Mouse (Mus musculus): Measurements from ENCODE around the gene Emp1. TPM values are rescaled to one million over a fixed set of nuclear protein-coding genes. Genes with fewer than 3 reads are reported as not detected.

The Emp1 gene
- 88.1 and 105 TPM in 2 replicates for polyA plus RNA-seq (2015; fragmentation: Nextera tagmentation; extraction: Ambion mirVana)

DNA sequence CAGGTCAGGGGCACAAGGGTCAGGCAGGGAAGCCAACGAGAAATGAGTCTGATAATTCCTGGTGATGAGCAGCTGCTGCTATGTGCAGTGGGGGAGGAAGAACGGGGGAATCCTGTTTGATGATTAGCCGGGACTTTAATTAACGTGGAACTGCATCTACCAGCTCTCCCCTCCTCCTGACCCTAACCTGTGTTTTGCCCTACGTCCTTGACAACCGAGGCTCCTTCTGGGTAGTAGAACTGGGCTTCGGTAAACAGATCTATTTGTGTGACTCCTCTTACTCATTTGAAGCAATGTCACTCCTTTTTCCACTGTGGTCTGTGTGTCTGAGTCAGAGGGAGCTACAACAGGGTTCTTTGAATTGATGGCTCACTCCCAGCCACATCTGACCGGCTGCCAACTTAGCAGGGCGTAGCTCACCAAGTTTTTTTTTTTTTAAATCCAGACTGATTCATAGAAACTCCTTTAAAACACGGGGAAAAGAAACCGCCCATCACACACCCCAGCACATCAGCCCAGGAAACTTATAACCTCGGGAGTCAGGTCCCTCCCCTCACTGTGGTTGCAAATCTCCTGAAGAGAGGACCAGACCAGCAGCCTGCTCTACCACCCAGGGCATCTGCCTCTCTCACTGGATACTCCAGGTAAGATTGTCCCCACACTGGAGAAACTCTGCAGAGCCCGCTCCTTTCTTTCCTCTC lies at the start of gene Emp1:
Emp1 (plus strand) TSS at position 87 of the 701 bp plus-strand sequence.
- TF ChIP-seq CTCF (IDR thresholded peaks at IDR 0.05; ENCODE audit: low read depth) (no peak), EP300 (optimal IDR thresholded peaks at IDR 0.05) (peak; percentile 90)
- 10% methylated on average over 13 of the region's 13 CpGs for WGBS
- H3K36me3 ChIP-seq (ENCODE audit: control insufficient read depth, insufficient read depth, low read length) = no peaks in the 10 kb centered on the region; the same call in 1 of the 2 replicates
- H3K9ac ChIP-seq (ENCODE audit: low read length) = peak within 1 kb of the TSS; percentile 65
- H3K9me3 ChIP-seq (ENCODE audit: control insufficient read depth, low read length) = no peaks in the 10 kb centered on the region
- H3K27me3 ChIP-seq (ENCODE audit: control insufficient read depth, insufficient read depth, low read length) = no peaks in the 10 kb centered on the region
- H3K4me3 ChIP-seq (ENCODE audit: low read depth, low read length) = peak within 1 kb of the TSS; percentile 50
- H3K27ac ChIP-seq (replicated peaks) = peak within 1 kb of the TSS; percentile 94
- peak within 1 kb of the TSS; percentile 52 for H3K4me2 ChIP-seq (replicated peaks; ENCODE audit: low read depth)
- DNase-seq (ENCODE audit: low spot score) (peak; percentile 90), ATAC-seq (ENCODE audit: low FRiP score, low TSS enrichment) (peak; percentile 89)
- peaks cover 8% of the 10 kb centered on the region for H3K4me1 ChIP-seq (replicated peaks; ENCODE audit: control insufficient read depth, insufficient read depth)

DNA sequence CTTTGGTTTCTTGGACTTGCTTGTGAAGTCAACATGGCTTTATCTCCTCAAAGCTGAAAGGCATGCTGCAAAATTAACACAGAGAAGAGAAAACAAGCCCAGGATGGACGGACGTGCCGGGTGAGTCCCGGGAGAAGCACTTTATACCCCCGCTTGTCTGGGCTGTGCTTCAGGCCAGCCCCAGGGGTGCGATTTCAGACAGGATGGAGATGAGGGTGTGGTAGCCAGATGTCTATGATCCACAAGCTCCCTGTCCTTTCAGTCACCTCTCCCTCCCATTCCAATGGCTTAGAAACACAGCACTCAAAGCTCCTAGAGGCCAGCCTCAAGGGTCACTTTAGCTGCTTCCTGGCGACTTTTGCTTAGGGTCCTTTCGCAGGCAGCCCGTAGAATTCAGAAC lies 48.4 kb upstream of the Emp1 start:
- no peak overlapping the region for H3K27ac ChIP-seq (replicated peaks)

DNA sequence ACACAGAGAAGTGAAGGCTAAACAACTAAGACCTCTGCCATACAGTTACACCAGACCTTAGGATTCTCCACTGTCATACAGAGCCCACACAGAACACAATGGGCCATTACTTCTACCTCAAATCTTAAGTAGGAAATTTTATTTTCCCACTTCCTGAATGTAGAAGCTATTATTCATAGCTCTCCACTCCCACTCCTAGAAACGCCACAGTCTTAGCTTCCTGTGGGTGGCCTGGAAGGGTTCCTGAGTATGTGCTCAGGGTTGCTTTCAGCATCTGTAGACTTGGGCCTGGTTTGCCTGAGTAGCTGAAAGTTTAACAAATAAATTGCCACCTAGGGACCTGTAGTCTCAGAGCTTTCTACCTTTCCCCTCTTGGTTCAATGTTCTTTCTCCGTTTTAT lies 46.2 kb upstream of the Emp1 start:
- no peaks in the 10 kb centered on the region for H3K36me3 ChIP-seq (ENCODE audit: control insufficient read depth, insufficient read depth, low read length)
- no peak overlapping the region for H3K27ac ChIP-seq (replicated peaks)
- DNase-seq (ENCODE audit: low spot score) (no peak), ATAC-seq (ENCODE audit: low FRiP score, low TSS enrichment) (no peak; the same call in 1 of the 2 replicates)
- no peak overlapping the region for H3K4me3 ChIP-seq (ENCODE audit: low read depth, low read length)
- no peak overlapping the region for H3K4me2 ChIP-seq (replicated peaks; ENCODE audit: low read depth)
- no peaks in the 10 kb centered on the region for H3K9me3 ChIP-seq (ENCODE audit: control insufficient read depth, low read length)
- WGBS = 70% methylated on average over 2 of the region's 2 CpGs
- H3K27me3 ChIP-seq (ENCODE audit: control insufficient read depth, insufficient read depth, low read length) = no peaks in the 10 kb centered on the region
- H3K9ac ChIP-seq (ENCODE audit: low read length) = no peak overlapping the region
- H3K4me1 ChIP-seq (replicated peaks; ENCODE audit: control insufficient read depth, insufficient read depth) = no peaks in the 10 kb centered on the region
- TF ChIP-seq EP300 (optimal IDR thresholded peaks at IDR 0.05) (no peak), CTCF (IDR thresholded peaks at IDR 0.05; ENCODE audit: low read depth) (no peak)

More for the DNA sequence above, 48.4 kb upstream of the Emp1 start:
- H3K4me3 ChIP-seq (ENCODE audit: low read depth, low read length) = no peak overlapping the region
- DNase-seq (ENCODE audit: low spot score) (no peak), ATAC-seq (ENCODE audit: low FRiP score, low TSS enrichment) (no peak)
- no peaks in the 10 kb centered on the region for H3K9me3 ChIP-seq (ENCODE audit: control insufficient read depth, low read length)
- H3K27me3 ChIP-seq (ENCODE audit: control insufficient read depth, insufficient read depth, low read length) = no peaks in the 10 kb centered on the region
- H3K9ac ChIP-seq (ENCODE audit: low read length) = no peak overlapping the region
- no peaks in the 10 kb centered on the region for H3K4me1 ChIP-seq (replicated peaks; ENCODE audit: control insufficient read depth, insufficient read depth)
- WGBS = 54% methylated on average over 9 of the region's 9 CpGs
- TF ChIP-seq CTCF (IDR thresholded peaks at IDR 0.05; ENCODE audit: low read depth) (no peak), EP300 (optimal IDR thresholded peaks at IDR 0.05) (no peak)
- no peak overlapping the region for H3K4me2 ChIP-seq (replicated peaks; ENCODE audit: low read depth)
- H3K36me3 ChIP-seq (ENCODE audit: control insufficient read depth, insufficient read depth, low read length) = no peaks in the 10 kb centered on the region

DNA sequence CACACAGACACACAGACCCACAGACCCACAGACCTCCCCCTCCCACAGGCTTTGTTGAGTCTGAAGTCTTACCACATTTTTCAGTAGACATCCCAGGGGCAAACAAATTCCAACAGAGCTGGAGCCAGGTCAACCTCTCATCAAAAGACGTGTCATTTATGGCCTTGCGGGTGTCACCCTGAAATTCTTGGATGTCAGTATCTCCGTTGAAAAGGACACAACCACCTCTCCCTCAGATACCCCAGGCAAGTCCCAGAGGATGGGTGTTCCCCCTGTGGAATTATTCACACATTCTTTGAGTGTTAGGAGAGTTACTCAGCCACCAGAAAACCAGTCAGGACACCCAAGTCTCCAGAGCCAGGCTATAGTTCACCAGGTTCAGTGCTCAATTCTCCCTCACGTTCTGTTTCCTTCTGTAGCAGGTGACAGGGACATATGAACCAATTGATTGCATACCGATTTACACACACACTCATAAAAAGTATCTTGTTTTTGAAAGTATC lies 42.9 kb upstream of the Emp1 start:
- 61% methylated on average over 5 of the region's 5 CpGs for WGBS

DNA sequence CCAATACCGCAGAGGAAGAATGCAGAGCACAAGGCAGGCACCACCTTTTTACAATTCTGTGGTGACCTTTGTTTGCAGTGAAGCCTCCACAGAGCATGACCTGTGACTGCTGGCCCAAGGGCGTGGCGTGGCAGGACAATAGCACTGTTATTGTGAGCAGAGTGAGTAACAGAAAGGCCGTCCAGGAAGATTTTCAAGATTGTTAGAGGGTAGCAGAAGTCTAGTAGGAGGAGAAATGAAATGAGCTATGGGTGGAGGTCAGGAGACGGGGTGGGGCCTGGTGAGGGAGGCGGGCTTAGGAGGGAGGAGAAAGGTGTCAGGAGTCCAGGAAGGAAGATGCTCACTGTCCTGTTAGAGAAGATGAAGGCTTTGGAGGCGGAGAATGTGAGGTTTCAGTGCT lies 39.6 kb upstream of the Emp1 start:
- WGBS = 48% methylated on average over 7 of the region's 7 CpGs
- ATAC-seq (ENCODE audit: low FRiP score, low TSS enrichment) = peak; percentile 72
- H3K27me3 ChIP-seq (ENCODE audit: control insufficient read depth, insufficient read depth, low read length) = no peaks in the 10 kb centered on the region
- no peak overlapping the region for H3K9ac ChIP-seq (ENCODE audit: low read length)
- DNase-seq (ENCODE audit: low spot score) = peak; percentile 50
- peak overlapping the region; percentile 42 for H3K4me2 ChIP-seq (replicated peaks; ENCODE audit: low read depth)
- H3K4me3 ChIP-seq (ENCODE audit: low read depth, low read length) = no peak overlapping the region
- TF ChIP-seq EP300 (optimal IDR thresholded peaks at IDR 0.05) (no peak), CTCF (IDR thresholded peaks at IDR 0.05; ENCODE audit: low read depth) (no peak)
- H3K9me3 ChIP-seq (ENCODE audit: control insufficient read depth, low read length) = no peaks in the 10 kb centered on the region
- peak overlapping the region; percentile 81 for H3K27ac ChIP-seq (replicated peaks)
- H3K36me3 ChIP-seq (ENCODE audit: control insufficient read depth, insufficient read depth, low read length) = no peaks in the 10 kb centered on the region
- 0 out of 2 replicates have a peak, but pooled peaks cover 2% of the 10 kb centered on the region for H3K4me1 ChIP-seq (replicated peaks; ENCODE audit: control insufficient read depth, insufficient read depth)

More for the DNA sequence above, 42.9 kb upstream of the Emp1 start:
- Histone ChIP-seq H3K27ac (replicated peaks) (no peak overlapping the region), H3K4me1 (replicated peaks; ENCODE audit: control insufficient read depth, insufficient read depth) (no peaks in the 10 kb centered on the region), H3K27me3 (ENCODE audit: control insufficient read depth, insufficient read depth, low read length) (no peaks in the 10 kb centered on the region), H3K36me3 (ENCODE audit: control insufficient read depth, insufficient read depth, low read length) (no peaks in the 10 kb centered on the region), H3K4me2 (replicated peaks; ENCODE audit: low read depth) (no peak overlapping the region), H3K9ac (ENCODE audit: low read length) (no peak overlapping the region), H3K4me3 (ENCODE audit: low read depth, low read length) (no peak overlapping the region), H3K9me3 (ENCODE audit: control insufficient read depth, low read length) (no peaks in the 10 kb centered on the region)
- no peak for ATAC-seq (ENCODE audit: low FRiP score, low TSS enrichment)
- no peak for DNase-seq (ENCODE audit: low spot score)
- TF ChIP-seq EP300 (optimal IDR thresholded peaks at IDR 0.05) (no peak), CTCF (IDR thresholded peaks at IDR 0.05; ENCODE audit: low read depth) (no peak)

All from stomach, postnatal 0 days (tissue).